Mouse (Mus musculus): ENCODE data around the gene Lsm12. TPM values are rescaled to one million over a fixed set of nuclear protein-coding genes. Genes with fewer than 3 reads are reported as not detected.

Gene Lsm12
- total and polyA plus RNA-seq, 3 experiments, result 66.9 to 185 (median 78.9) TPM

DNA sequence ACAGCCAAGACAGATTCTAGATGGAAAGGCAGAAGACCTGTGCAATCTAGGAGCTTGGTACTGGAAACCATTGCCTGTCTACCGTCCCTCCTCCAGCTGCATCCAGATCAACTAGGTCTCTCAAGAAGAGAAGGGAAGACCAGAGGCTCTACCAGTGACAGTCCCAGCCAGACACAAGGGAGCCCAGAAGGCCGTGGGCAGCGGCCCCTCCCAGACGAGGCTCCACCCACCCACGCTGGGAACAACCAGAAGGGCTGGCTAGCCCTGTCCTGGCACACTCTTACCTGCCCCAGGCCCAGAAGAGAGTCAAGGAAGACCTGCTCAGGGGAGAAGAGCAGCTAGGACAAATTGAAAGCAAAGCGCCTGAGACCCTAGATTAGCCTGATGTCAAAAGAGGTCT, 35.4 kb upstream of the Lsm12 start:
- Histone ChIP-seq H3K36me3 (replicated peaks in 1 of 2; ENCODE audit: control insufficient read depth in 1 of 2, insufficient read depth in 1 of 2, low read length in 1 of 2) (peaks cover 0 to 8% of the 10 kb centered on the region in 2 experiments), H3K27me3 (replicated peaks) (no peaks in the 10 kb centered on the region), H3K4me3 (replicated peaks in 1 of 3; ENCODE audit: low read depth in 2 of 3, low read length in 2 of 3, poor library complexity in 1 of 3) (no peak overlapping the region), H3K79me2 (replicated peaks; ENCODE audit: control insufficient read depth, extremely low read depth, insufficient read depth, poor library complexity, severe bottlenecking) (no peaks in the 10 kb centered on the region), H3K9me3 (replicated peaks; ENCODE audit: low read length) (no peaks in the 10 kb centered on the region), H3K9ac (ENCODE audit: insufficient read depth, low read depth) (no peak overlapping the region), H3K4me2 (ENCODE audit: insufficient read depth, low read depth, poor library complexity, severe bottlenecking) (peak overlapping the region; percentile 12; the same call in 1 of the 2 replicates), H3K4me1 (ENCODE audit: control insufficient read depth in 1 of 2, insufficient read depth in 2 of 2) (peaks cover 45 to 81% of the 10 kb centered on the region in 2 experiments), H3K27ac (ENCODE audit: insufficient read depth, low read depth) (no peak overlapping the region)
- TF ChIP-seq SIN3A (IDR thresholded peaks at IDR 0.05; ENCODE audit: low read length) (no peak), TCF12 (IDR thresholded peaks at IDR 0.05; ENCODE audit: low read depth, low read length) (no peak), PAX5 (IDR thresholded peaks at IDR 0.05; ENCODE audit: low read length) (no peak), SMC3 (IDR thresholded peaks at IDR 0.05; ENCODE audit: low read depth, low read length) (no peak), MAX (IDR thresholded peaks at IDR 0.05; ENCODE audit: low read length) (no peak), MXI1 (IDR thresholded peaks at IDR 0.05; ENCODE audit: low read depth, low read length) (no peak), MAZ (IDR thresholded peaks at IDR 0.05; ENCODE audit: low read depth, low read length) (no peak), RAD21 (IDR thresholded peaks at IDR 0.05; ENCODE audit: low read depth, low read length) (no peak), JUN (IDR thresholded peaks at IDR 0.05; ENCODE audit: insufficient read depth, low read depth, low read length) (no peak), ETS1 (conservative IDR thresholded peaks at IDR 0.05; ENCODE audit: low read depth, low read length) (no peak)
- DNase-seq (ENCODE audit: extremely low read depth), result no peak
- in situ Hi-C loops (cut with MboI; ENCODE audit: low pct_ligation_motif_present, low pct_unique_long_range_greater_than_20kb, low sequenced_read_pairs), result loop anchor here (5.0 kb wide), 1 partner anchor 63 kb away; the partner anchor contains the start of gene Tmem101
- dilution Hi-C loops (cut with MboI; ENCODE audit: extremely low pct_ligation_motif_present, extremely low pct_unique_long_range_greater_than_20kb, low sequenced_read_pairs), result no loop called here

DNA sequence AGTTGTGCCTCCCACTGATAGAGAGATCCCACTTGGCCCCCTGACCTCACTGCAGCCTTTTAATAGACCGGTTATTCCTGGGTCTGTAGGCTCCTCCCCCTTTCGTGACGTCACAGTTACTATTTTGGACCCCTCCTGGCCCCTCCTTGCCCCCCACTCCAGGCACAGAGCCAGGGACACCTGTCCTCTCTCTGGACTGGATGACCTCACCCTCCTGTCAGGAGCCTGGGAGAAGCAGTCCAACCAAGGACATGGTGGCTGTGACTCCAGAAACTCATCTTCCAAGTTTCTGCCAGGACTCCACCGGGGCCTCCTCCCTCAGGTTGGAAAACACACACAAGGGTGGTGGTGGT, 34.9 kb upstream of the Lsm12 start:
- dilution Hi-C loops (cut with MboI; ENCODE audit: extremely low pct_ligation_motif_present, extremely low pct_unique_long_range_greater_than_20kb, low sequenced_read_pairs) (no loop called here), in situ Hi-C loops (cut with MboI; ENCODE audit: low pct_ligation_motif_present, low pct_unique_long_range_greater_than_20kb, low sequenced_read_pairs) (loop anchor here (5.0 kb wide), 1 partner anchor 63 kb away; the partner anchor contains the start of gene Tmem101)
- peaks cover 0 to 8% of the 10 kb centered on the region in 2 experiments for H3K36me3 ChIP-seq (replicated peaks in 1 of 2; ENCODE audit: control insufficient read depth in 1 of 2, insufficient read depth in 1 of 2, low read length in 1 of 2)
- peak overlapping the region in 1 of 3 experiments; percentile 60 for H3K4me3 ChIP-seq (replicated peaks in 1 of 3; ENCODE audit: low read depth in 2 of 3, low read length in 2 of 3, poor library complexity in 1 of 3)
- H3K4me1 ChIP-seq (ENCODE audit: control insufficient read depth in 1 of 2, insufficient read depth in 2 of 2), result peaks cover 45 to 86% of the 10 kb centered on the region in 2 experiments
- no peaks in the 10 kb centered on the region for H3K27me3 ChIP-seq (replicated peaks)
- H3K27ac ChIP-seq (ENCODE audit: insufficient read depth, low read depth), result no peak overlapping the region
- no peak overlapping the region for H3K4me2 ChIP-seq (ENCODE audit: insufficient read depth, low read depth, poor library complexity, severe bottlenecking)
- no peaks in the 10 kb centered on the region for H3K79me2 ChIP-seq (replicated peaks; ENCODE audit: control insufficient read depth, extremely low read depth, insufficient read depth, poor library complexity, severe bottlenecking)
- no peak overlapping the region for H3K9ac ChIP-seq (ENCODE audit: insufficient read depth, low read depth)
- no peak for DNase-seq (ENCODE audit: extremely low read depth)
- no peaks in the 10 kb centered on the region for H3K9me3 ChIP-seq (replicated peaks; ENCODE audit: low read length)
- peak; percentile 75; the same call in 1 of the 2 replicates for TF ChIP-seq MEF2A (IDR thresholded peaks at IDR 0.05; ENCODE audit: borderline replicate concordance, low read depth, low read length)
- 0 out of 2 replicates have a peak, but pooled peaks have one; percentile 13 for TF ChIP-seq TBP (conservative IDR thresholded peaks at IDR 0.05; ENCODE audit: low read depth, low read length)
- TF ChIP-seq UBTF (IDR thresholded peaks at IDR 0.05; ENCODE audit: low read depth, low read length), result no peak
- no peak for TF ChIP-seq HCFC1 (IDR thresholded peaks at IDR 0.05; ENCODE audit: low read depth, low read length)
